Mouse (Mus musculus): ENCODE measurements around the gene Gm20388. TPM values are rescaled to one million over a fixed set of nuclear protein-coding genes. Genes with fewer than 3 reads are reported as not detected.

Gm20388 gene
- polyA plus RNA-seq, 1 experiment from 2014 or later = not detected

- Histone ChIP-seq H3K4me1 (peaks cover 4% of the 10 kb centered on the region; the same call in 1 of the 2 replicates), H3K36me3 (no peaks in the 10 kb centered on the region), H3K9me3 (no peaks in the 10 kb centered on the region), H3K27ac (no peak overlapping the region), H3K4me2 (replicated peaks) (no peak overlapping the region), H3K9ac (no peak overlapping the region), H3K4me3 (no peak overlapping the region), H3K27me3 (peaks cover 5% of the 10 kb centered on the region; the same call in 1 of the 2 replicates)
- WGBS = 87% methylated on average over 15 of the region's 15 CpGs
- ATAC-seq (ENCODE audit: insufficient number of reproducible peaks, insufficient read depth, low FRiP score, low TSS enrichment) = no peak
These were observed 1618.1 kb downstream of the Gm20388 start for GRCm38 (mm10) chr8:121528790-121529189.

- Histone ChIP-seq H3K9me3 (no peaks in the 10 kb centered on the region), H3K4me3 (no peak overlapping the region), H3K4me2 (replicated peaks) (no peak overlapping the region), H3K36me3 (no peaks in the 10 kb centered on the region), H3K27ac (no peak overlapping the region), H3K27me3 (peaks cover 5% of the 10 kb centered on the region; the same call in 1 of the 2 replicates), H3K4me1 (peaks cover 4% of the 10 kb centered on the region; the same call in 1 of the 2 replicates), H3K9ac (no peak overlapping the region)
- WGBS = 82% methylated on average over 10 of the region's 10 CpGs
- ATAC-seq (ENCODE audit: insufficient number of reproducible peaks, insufficient read depth, low FRiP score, low TSS enrichment) = no peak
These were observed 1620.0 kb downstream of the Gm20388 start for GRCm38 (mm10) chr8:121530639-121531038.

GRCm38 (mm10) chr8:121532381-121532780 is 1621.7 kb downstream of the Gm20388 start:
- peaks cover 5% of the 10 kb centered on the region; the same call in 1 of the 2 replicates for H3K27me3 ChIP-seq
- no peak for ATAC-seq (ENCODE audit: insufficient number of reproducible peaks, insufficient read depth, low FRiP score, low TSS enrichment)
- no peaks in the 10 kb centered on the region for H3K36me3 ChIP-seq
- no peak overlapping the region for H3K27ac ChIP-seq
- H3K9me3 ChIP-seq = no peaks in the 10 kb centered on the region
- no peak overlapping the region for H3K4me2 ChIP-seq (replicated peaks)
- no peaks in the 10 kb centered on the region for H3K4me1 ChIP-seq
- H3K9ac ChIP-seq = no peak overlapping the region
- no peak overlapping the region for H3K4me3 ChIP-seq
- 48% methylated on average over 5 of the region's 5 CpGs for WGBS

GRCm38 (mm10) chr8:121541862-121542261 is 1631.2 kb downstream of the Gm20388 start:
- no peak overlapping the region for H3K4me3 ChIP-seq
- H3K9me3 ChIP-seq = no peaks in the 10 kb centered on the region
- WGBS = 76% methylated on average over 19 of the region's 19 CpGs
- ATAC-seq (ENCODE audit: insufficient number of reproducible peaks, insufficient read depth, low FRiP score, low TSS enrichment) = no peak
- no peaks in the 10 kb centered on the region for H3K36me3 ChIP-seq
- no peak overlapping the region for H3K4me2 ChIP-seq (replicated peaks)
- H3K27ac ChIP-seq = no peak overlapping the region
- peaks cover 4% of the 10 kb centered on the region; the same call in 1 of the 2 replicates for H3K27me3 ChIP-seq
- no peak overlapping the region for H3K9ac ChIP-seq
- H3K4me1 ChIP-seq = no peaks in the 10 kb centered on the region

GRCm38 (mm10) chr8:121542901-121543300 is 1632.3 kb downstream of the Gm20388 start:
- ATAC-seq (ENCODE audit: insufficient number of reproducible peaks, insufficient read depth, low FRiP score, low TSS enrichment) = no peak

GRCm38 (mm10) chr8:121544276-121544785 is 1633.7 kb downstream of the Gm20388 start, which contains the start of gene 1700018B08Rik:
TSS of gene 1700018B08Rik (minus strand) at chr8:121544320.
- Histone ChIP-seq H3K4me3 (no peak within 1 kb of the TSS), H3K9me3 (no peaks in the 10 kb centered on the region), H3K27ac (no peak within 1 kb of the TSS), H3K9ac (no peak within 1 kb of the TSS; the same call in 1 of the 2 replicates), H3K36me3 (0 out of 2 replicates have a peak, but pooled peaks cover 1% of the 10 kb centered on the region), H3K27me3 (peaks cover 4% of the 10 kb centered on the region; the same call in 1 of the 2 replicates), H3K4me2 (replicated peaks) (no peak within 1 kb of the TSS), H3K4me1 (no peaks in the 10 kb centered on the region)
- ATAC-seq (ENCODE audit: insufficient number of reproducible peaks, insufficient read depth, low FRiP score, low TSS enrichment) = no peak
- 83% methylated on average over 12 of the region's 12 CpGs for WGBS

More at GRCm38 (mm10) chr8:121542901-121543300, 1632.3 kb downstream of the Gm20388 start:
- Histone ChIP-seq H3K36me3 (no peaks in the 10 kb centered on the region), H3K4me2 (replicated peaks) (no peak overlapping the region), H3K27me3 (peaks cover 4% of the 10 kb centered on the region; the same call in 1 of the 2 replicates), H3K9ac (no peak overlapping the region), H3K4me1 (no peaks in the 10 kb centered on the region), H3K4me3 (no peak overlapping the region), H3K9me3 (no peaks in the 10 kb centered on the region), H3K27ac (no peak overlapping the region)
- WGBS = 72% methylated on average over 13 of the region's 13 CpGs

- H3K9me3 ChIP-seq = no peaks in the 10 kb centered on the region
- WGBS = 80% methylated on average over 11 of the region's 11 CpGs
- ATAC-seq (ENCODE audit: insufficient number of reproducible peaks, insufficient read depth, low FRiP score, low TSS enrichment) = no peak
- no peak overlapping the region for H3K4me3 ChIP-seq
- H3K36me3 ChIP-seq = 0 out of 2 replicates have a peak, but pooled peaks cover 7% of the 10 kb centered on the region
- no peak overlapping the region for H3K9ac ChIP-seq
- H3K27ac ChIP-seq = no peak overlapping the region
- no peak overlapping the region for H3K4me2 ChIP-seq (replicated peaks)
- H3K27me3 ChIP-seq = peaks cover 4% of the 10 kb centered on the region; the same call in 1 of the 2 replicates
- no peaks in the 10 kb centered on the region for H3K4me1 ChIP-seq
These were observed 1634.3 kb downstream of the Gm20388 start for GRCm38 (mm10) chr8:121544936-121545335.

GRCm38 (mm10) chr8:121547132-121547531 is 1636.5 kb downstream of the Gm20388 start:
- Histone ChIP-seq H3K27me3 (peaks cover 4% of the 10 kb centered on the region; the same call in 1 of the 2 replicates), H3K4me1 (no peaks in the 10 kb centered on the region), H3K36me3 (peaks cover 27% of the 10 kb centered on the region), H3K9ac (no peak overlapping the region), H3K27ac (no peak overlapping the region), H3K9me3 (no peaks in the 10 kb centered on the region), H3K4me2 (replicated peaks) (no peak overlapping the region), H3K4me3 (no peak overlapping the region)
- ATAC-seq (ENCODE audit: insufficient number of reproducible peaks, insufficient read depth, low FRiP score, low TSS enrichment) = no peak
- 5% methylated on average over 7 of the region's 7 CpGs for WGBS

- H3K4me3 ChIP-seq = no peak overlapping the region
- H3K9ac ChIP-seq = no peak overlapping the region
- H3K27ac ChIP-seq = no peak overlapping the region
- no peaks in the 10 kb centered on the region for H3K9me3 ChIP-seq
- no peak for ATAC-seq (ENCODE audit: insufficient number of reproducible peaks, insufficient read depth, low FRiP score, low TSS enrichment)
- H3K4me1 ChIP-seq = no peaks in the 10 kb centered on the region
- 94% methylated on average over 6 of the region's 6 CpGs for WGBS
- peaks cover 2% of the 10 kb centered on the region; the same call in 1 of the 2 replicates for H3K27me3 ChIP-seq
- no peak overlapping the region for H3K4me2 ChIP-seq (replicated peaks)
- peaks cover 55% of the 10 kb centered on the region for H3K36me3 ChIP-seq
These were observed 1639.4 kb downstream of the Gm20388 start for GRCm38 (mm10) chr8:121550056-121550455.

GRCm38 (mm10) chr8:121551065-121551985 is 1640.7 kb downstream of the Gm20388 start:
- Histone ChIP-seq H3K27ac (no peak overlapping the region), H3K9ac (no peak overlapping the region), H3K4me1 (no peaks in the 10 kb centered on the region), H3K4me2 (replicated peaks) (no peak overlapping the region), H3K27me3 (no peaks in the 10 kb centered on the region), H3K9me3 (no peaks in the 10 kb centered on the region), H3K4me3 (no peak overlapping the region), H3K36me3 (peaks cover 64% of the 10 kb centered on the region)
- ATAC-seq (ENCODE audit: insufficient number of reproducible peaks, insufficient read depth, low FRiP score, low TSS enrichment) = no peak
- WGBS = 73% methylated on average over 24 of the region's 24 CpGs

- no peak overlapping the region for H3K4me3 ChIP-seq
- H3K9ac ChIP-seq = no peak overlapping the region
- no peak overlapping the region for H3K4me2 ChIP-seq (replicated peaks)
- no peaks in the 10 kb centered on the region for H3K9me3 ChIP-seq
- H3K4me1 ChIP-seq = no peaks in the 10 kb centered on the region
- 88% methylated on average over 9 of the region's 9 CpGs for WGBS
- H3K27me3 ChIP-seq = no peaks in the 10 kb centered on the region
- no peak for ATAC-seq (ENCODE audit: insufficient number of reproducible peaks, insufficient read depth, low FRiP score, low TSS enrichment)
- no peak overlapping the region for H3K27ac ChIP-seq
- H3K36me3 ChIP-seq = peaks cover 70% of the 10 kb centered on the region
These were observed 1641.9 kb downstream of the Gm20388 start for GRCm38 (mm10) chr8:121552506-121552905.
